Mouse (Mus musculus): ENCODE data around the gene Epha1.

Gene Epha1

GRCm38 (mm10) chr6:42374701-42375100 is 1.6 kb upstream of the Epha1 start:
- in situ Hi-C loops (cut with MboI; ENCODE audit: low sequenced_read_pairs): no loop called here

- in situ Hi-C loops (cut with MboI; ENCODE audit: low sequenced_read_pairs): no loop called here
Observed at GRCm38 (mm10) chr6:42373669-42374430, 782 bp upstream of the Epha1 start.

GRCm38 (mm10) chr6:42372421-42372815 is 650 bp downstream of the Epha1 start:
- in situ Hi-C loops (cut with MboI; ENCODE audit: low sequenced_read_pairs): no loop called here

GRCm38 (mm10) chr6:42372001-42372400 is 1.1 kb downstream of the Epha1 start:
- in situ Hi-C loops (cut with MboI; ENCODE audit: low sequenced_read_pairs): no loop called here

- in situ Hi-C loops (cut with MboI; ENCODE audit: low sequenced_read_pairs): no loop called here
Observed at GRCm38 (mm10) chr6:42370630-42371363, 2.3 kb downstream of the Epha1 start.

- in situ Hi-C loops (cut with MboI; ENCODE audit: low sequenced_read_pairs): no loop called here
Observed at GRCm38 (mm10) chr6:42369870-42370269, 3.2 kb downstream of the Epha1 start.

GRCm38 (mm10) chr6:42365215-42365614 is 7.9 kb downstream of the Epha1 start:
- in situ Hi-C loops (cut with MboI; ENCODE audit: low sequenced_read_pairs): no loop called here

GRCm38 (mm10) chr6:42364607-42365006 is 8.5 kb downstream of the Epha1 start:
- in situ Hi-C loops (cut with MboI; ENCODE audit: low sequenced_read_pairs): no loop called here

- in situ Hi-C loops (cut with MboI; ENCODE audit: low sequenced_read_pairs): no loop called here
Observed at GRCm38 (mm10) chr6:42364066-42364465, 9.0 kb downstream of the Epha1 start.

- in situ Hi-C loops (cut with MboI; ENCODE audit: low sequenced_read_pairs): no loop called here
Observed at GRCm38 (mm10) chr6:42362974-42363373, 10.1 kb downstream of the Epha1 start.

GRCm38 (mm10) chr6:42362497-42362896 is 10.6 kb downstream of the Epha1 start:
- in situ Hi-C loops (cut with MboI; ENCODE audit: low sequenced_read_pairs): no loop called here

- in situ Hi-C loops (cut with MboI; ENCODE audit: low sequenced_read_pairs): no loop called here
Observed at GRCm38 (mm10) chr6:42362074-42362473, 11.0 kb downstream of the Epha1 start.

- in situ Hi-C loops (cut with MboI; ENCODE audit: low sequenced_read_pairs): no loop called here
Observed at GRCm38 (mm10) chr6:42361041-42361895, 11.8 kb downstream of the Epha1 start.

GRCm38 (mm10) chr6:42360231-42360840 is 12.7 kb downstream of the Epha1 start:
- in situ Hi-C loops (cut with MboI; ENCODE audit: low sequenced_read_pairs): no loop called here

- in situ Hi-C loops (cut with MboI; ENCODE audit: low sequenced_read_pairs): no loop called here
Observed at GRCm38 (mm10) chr6:42359364-42360147, 13.5 kb downstream of the Epha1 start.

- in situ Hi-C loops (cut with MboI; ENCODE audit: low sequenced_read_pairs): no loop called here
Observed at GRCm38 (mm10) chr6:42358901-42359300, 14.2 kb downstream of the Epha1 start.

GRCm38 (mm10) chr6:42357901-42358300 is 15.2 kb downstream of the Epha1 start:
- in situ Hi-C loops (cut with MboI; ENCODE audit: low sequenced_read_pairs): no loop called here

- in situ Hi-C loops (cut with MboI; ENCODE audit: low sequenced_read_pairs): no loop called here
Observed at GRCm38 (mm10) chr6:42356913-42357312, 16.2 kb downstream of the Epha1 start.

GRCm38 (mm10) chr6:42355794-42356600 is 17.1 kb downstream of the Epha1 start:
- in situ Hi-C loops (cut with MboI; ENCODE audit: low sequenced_read_pairs): no loop called here

All from CH12F3 (cell line).